Mouse (Mus musculus) ES-E14 (cell line): ENCODE data around the gene Zfp668.

Experiments
- CHD2 ChIP-seq: IDR thresholded peaks from 2 replicates; pipeline ENCODE4 v1.6.1; 2014; ENCODE audit warnings: mild to moderate bottlenecking, low read depth, low read length, inconsistent platforms
- HCFC1 ChIP-seq: IDR thresholded peaks from 2 replicates; pipeline ENCODE4 v1.6.1; 2012; ENCODE audit warnings: low read length, inconsistent platforms, borderline replicate concordance; ENCODE audit not compliant: insufficient read depth
- MAFK ChIP-seq: IDR thresholded peaks from 2 replicates; pipeline ENCODE4 v1.6.1; 2014; ENCODE audit warnings: mild to moderate bottlenecking, low read depth, low read length, inconsistent platforms; ENCODE audit not compliant: insufficient read depth
- ZC3H11A ChIP-seq: IDR thresholded peaks from 2 replicates; pipeline ENCODE4 v1.6.1; 2012; ENCODE audit warnings: low read depth, mild to moderate bottlenecking, inconsistent platforms, low read length, borderline replicate concordance

GRCm38 (mm10) chr7:127926066-127926465, 49.4 kb upstream of the Zfp668 start:
- TF ChIP-seq ZC3H11A (no peak), HCFC1 (no peak), CHD2 (no peak), MAFK (no peak)
